Mouse (Mus musculus): Measurements from ENCODE around the gene Klk7. TPM values are rescaled to one million over a fixed set of nuclear protein-coding genes. Genes with fewer than 3 reads are reported as not detected.

Gene Klk7
- polyA plus RNA-seq (2014; fragmentation: Illumina TruSeq; extraction: RNeasy Lipid Tissue Mini Kit (QIAGEN cat#74804); ENCODE audit: low read depth, low replicate concordance): not detected

DNA sequence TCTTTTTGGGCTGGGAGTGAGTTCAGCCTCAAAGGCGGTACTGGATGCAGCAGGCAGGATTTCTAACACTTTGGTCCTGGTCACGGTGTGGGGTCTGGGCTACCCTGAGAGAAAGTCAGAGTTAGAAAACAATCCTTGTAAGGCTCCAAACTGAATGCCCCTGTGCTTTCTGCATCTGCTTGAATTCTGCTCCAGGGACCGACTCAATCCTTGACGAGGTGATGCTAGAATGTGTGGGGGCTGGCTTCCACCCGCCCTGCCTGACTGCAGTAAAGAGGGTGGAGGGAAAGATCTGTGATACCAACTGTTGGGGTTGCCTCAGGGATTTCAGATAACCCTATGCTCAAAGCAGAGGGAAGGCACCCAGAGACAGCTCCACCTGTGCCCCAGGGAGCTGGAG lies at the start of gene Klk7:
Klk7 (plus strand) TSS at position 301 of the 400 bp plus-strand sequence.

DNA sequence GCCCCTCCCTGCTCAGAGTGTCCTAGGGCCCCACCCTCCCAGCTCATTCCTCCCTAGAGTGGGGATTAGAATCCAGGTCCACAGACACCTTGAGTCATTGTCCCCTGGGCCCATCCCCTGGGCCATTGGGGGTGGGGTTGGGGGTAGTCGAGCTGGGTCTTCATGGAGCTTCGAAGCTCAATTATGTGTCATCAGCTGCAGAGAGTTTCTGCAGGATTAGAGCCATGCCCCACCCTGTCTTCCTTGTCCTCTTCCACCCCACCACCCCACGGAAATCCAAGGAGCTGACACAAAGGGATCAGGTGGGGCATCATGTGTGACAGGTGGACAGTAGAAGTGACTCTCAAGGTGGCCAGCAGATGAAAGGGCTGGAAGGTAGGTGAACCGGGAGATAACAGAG lies 42.5 kb upstream of the Klk7 start, which contains the start of gene Klk12:
Klk12 (plus strand) TSS at position 301 of the 400 bp plus-strand sequence.

DNA sequence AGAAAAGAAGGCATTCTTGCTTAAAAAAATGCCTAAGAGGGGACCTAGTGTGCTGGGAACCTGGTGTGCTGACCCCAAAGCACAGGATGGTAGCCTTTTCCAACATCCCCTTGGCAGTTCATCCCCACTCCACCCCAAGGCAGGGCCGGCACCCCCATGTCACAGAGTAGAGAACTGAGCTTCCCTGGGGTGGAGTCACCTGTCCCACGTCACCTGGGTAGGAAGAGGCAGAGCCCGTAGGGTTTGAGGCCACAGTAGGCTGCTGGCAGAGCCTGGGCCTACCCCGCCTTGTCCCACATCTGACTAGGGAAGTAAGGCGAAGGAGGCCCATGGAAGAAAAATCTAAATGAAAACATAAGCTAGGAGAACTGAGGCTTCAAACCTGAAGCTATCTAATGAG lies 36.7 kb upstream of the Klk7 start, which contains the start of gene Klk11:
Klk11 (plus strand) TSS at position 241 of the 400 bp plus-strand sequence.

DNA sequence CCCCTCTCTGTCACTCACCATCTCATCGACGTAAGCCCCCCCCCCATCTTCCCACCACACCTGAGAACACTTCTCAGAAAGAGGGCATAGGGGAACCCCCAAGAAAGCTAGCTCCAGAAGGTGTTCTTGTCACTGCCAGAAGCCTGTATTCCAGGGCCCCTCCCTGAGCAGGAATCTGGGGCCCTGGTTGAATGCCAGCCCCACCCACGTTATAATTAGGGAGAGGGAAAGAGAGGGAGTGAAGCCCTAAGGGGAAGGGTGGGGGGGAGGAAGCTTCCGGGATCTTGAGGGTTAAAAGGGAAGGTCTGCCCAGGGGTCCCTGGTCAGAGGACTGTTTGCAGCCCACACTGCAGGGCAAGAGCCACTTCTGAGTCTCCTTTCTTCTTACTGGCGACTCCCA lies 30.3 kb upstream of the Klk7 start, which contains the start of gene Klk10:
Klk10 (plus strand) TSS at position 290 of the 400 bp plus-strand sequence.

DNA sequence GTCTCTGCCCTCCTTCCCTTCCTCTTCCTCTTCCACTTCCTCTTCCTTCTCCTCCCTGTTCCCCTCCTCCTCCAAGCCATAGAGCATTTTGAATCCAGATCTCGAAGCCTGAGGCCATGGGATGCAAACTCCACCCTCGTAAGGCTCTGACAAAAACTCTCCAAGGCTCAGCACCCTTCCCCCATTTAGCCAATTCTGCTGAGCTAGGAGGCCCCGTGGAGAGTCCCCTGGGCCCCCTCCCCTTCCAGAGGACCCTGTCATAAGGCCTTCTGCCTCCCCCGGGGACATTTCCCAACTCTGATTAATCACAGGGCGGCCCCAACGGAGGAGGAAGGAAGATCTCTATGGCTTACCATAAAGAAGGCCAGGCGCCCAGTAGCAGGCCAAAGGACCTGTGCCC lies 19.5 kb upstream of the Klk7 start, which contains the start of gene Klk9:
Klk9 (plus strand) TSS at position 301 of the 400 bp plus-strand sequence.

DNA sequence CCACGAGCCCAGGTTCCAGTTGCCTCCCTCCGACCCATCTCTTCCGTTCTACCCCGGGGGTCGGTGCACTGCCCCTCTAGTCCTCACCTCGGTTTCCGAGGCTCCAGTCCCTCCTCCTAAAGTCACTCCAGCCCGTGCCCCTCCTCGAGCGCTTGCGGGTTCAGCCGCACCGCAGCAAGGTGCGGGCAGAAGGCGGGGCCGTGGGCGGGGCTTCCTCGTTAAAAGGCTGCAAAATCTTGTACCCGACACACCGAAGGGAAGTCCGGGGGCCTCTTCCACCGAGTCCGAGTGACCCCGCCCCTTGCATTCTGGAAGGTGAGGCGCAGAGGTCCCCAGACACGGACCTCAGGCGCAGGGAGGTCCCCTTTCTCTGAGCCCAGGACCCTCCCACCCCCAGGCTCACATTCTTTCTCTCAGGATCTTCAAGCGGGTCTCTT lies 13.7 kb upstream of the Klk7 start, which contains the start of gene Klk8:
Klk8 (plus strand) TSS at position 245 of the 437 bp plus-strand sequence.

DNA sequence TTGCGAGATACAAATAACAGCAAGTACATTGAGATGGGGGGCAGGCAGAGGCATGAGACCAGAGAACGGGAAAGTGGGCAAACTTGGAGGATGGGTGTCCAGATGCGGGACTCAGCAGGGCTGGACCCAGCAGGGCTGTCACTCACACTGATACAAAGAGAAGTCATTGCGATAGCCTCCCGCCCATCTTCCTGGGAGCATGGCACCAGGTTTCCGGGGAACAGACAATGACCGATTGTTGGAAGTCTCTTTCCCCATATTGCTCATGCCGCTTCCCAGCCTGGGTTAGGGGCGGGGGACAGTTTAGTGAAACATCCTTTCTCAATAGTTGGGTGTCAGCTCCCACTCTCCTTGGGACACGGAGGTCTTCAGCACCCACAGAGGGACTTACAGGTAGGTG lies 13.1 kb downstream of the Klk7 start, which contains the start of gene Klk6:
Klk6 (plus strand) TSS at position 301 of the 400 bp plus-strand sequence.

DNA sequence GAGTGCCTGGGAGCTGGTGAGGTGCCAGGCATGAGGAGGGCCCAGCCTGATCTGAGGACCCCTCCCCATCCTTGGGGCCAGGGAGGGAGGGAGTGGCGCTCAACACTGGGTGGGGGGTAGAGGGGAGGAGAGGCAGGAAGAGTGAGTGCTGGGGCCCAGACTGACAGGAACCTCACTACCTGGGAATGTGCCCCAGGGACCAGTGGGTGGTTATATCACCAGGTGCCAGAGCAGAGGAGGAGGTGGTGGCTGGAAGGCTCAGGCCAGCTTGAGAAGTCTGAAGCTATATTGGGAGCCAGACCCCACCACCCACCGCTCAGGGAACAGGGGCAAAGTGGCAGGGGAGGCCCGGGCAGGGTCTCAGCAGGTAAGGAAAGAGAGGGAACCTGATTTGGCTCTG lies 30.6 kb downstream of the Klk7 start, which contains the start of gene Klk5:
Klk5 (plus strand) TSS at position 271 of the 400 bp plus-strand sequence.

Other genes starting within 250 kb of the Klk7 start
- gene Zfp658, start 249.0 kb upstream of the Klk7 start, polyA plus RNA-seq (2014; fragmentation: Illumina TruSeq; extraction: RNeasy Lipid Tissue Mini Kit (QIAGEN cat#74804); ENCODE audit: low read depth, low replicate concordance): 1.6 TPM
- gene Zfp719, start 231.7 kb upstream of the Klk7 start, polyA plus RNA-seq (2014; fragmentation: Illumina TruSeq; extraction: RNeasy Lipid Tissue Mini Kit (QIAGEN cat#74804); ENCODE audit: low read depth, low replicate concordance): 13.8 TPM
- gene Zfp819, start 204.1 kb upstream of the Klk7 start, polyA plus RNA-seq (2014; fragmentation: Illumina TruSeq; extraction: RNeasy Lipid Tissue Mini Kit (QIAGEN cat#74804); ENCODE audit: low read depth, low replicate concordance): not detected
- gene Ceacam18, start 176.6 kb upstream of the Klk7 start, polyA plus RNA-seq (2014; fragmentation: Illumina TruSeq; extraction: RNeasy Lipid Tissue Mini Kit (QIAGEN cat#74804); ENCODE audit: low read depth, low replicate concordance): not detected
- 0.32 TPM for gene Siglece, start 151.1 kb upstream of the Klk7 start, polyA plus RNA-seq (2014; fragmentation: Illumina TruSeq; extraction: RNeasy Lipid Tissue Mini Kit (QIAGEN cat#74804); ENCODE audit: low read depth, low replicate concordance)
- 1.4 TPM for gene Ctu1, start 139.3 kb upstream of the Klk7 start, polyA plus RNA-seq (2014; fragmentation: Illumina TruSeq; extraction: RNeasy Lipid Tissue Mini Kit (QIAGEN cat#74804); ENCODE audit: low read depth, low replicate concordance)
- not detected for gene Klk14, start 120.9 kb upstream of the Klk7 start, polyA plus RNA-seq (2014; fragmentation: Illumina TruSeq; extraction: RNeasy Lipid Tissue Mini Kit (QIAGEN cat#74804); ENCODE audit: low read depth, low replicate concordance)
- not detected for gene Klk13, start 98.7 kb upstream of the Klk7 start, polyA plus RNA-seq (2014; fragmentation: Illumina TruSeq; extraction: RNeasy Lipid Tissue Mini Kit (QIAGEN cat#74804); ENCODE audit: low read depth, low replicate concordance)
- gene Klk12, start 42.4 kb upstream of the Klk7 start, polyA plus RNA-seq (2014; fragmentation: Illumina TruSeq; extraction: RNeasy Lipid Tissue Mini Kit (QIAGEN cat#74804); ENCODE audit: low read depth, low replicate concordance): not detected
- not detected for gene Klk11, start 36.7 kb upstream of the Klk7 start, polyA plus RNA-seq (2014; fragmentation: Illumina TruSeq; extraction: RNeasy Lipid Tissue Mini Kit (QIAGEN cat#74804); ENCODE audit: low read depth, low replicate concordance)
- gene Klk10, start 30.3 kb upstream of the Klk7 start, polyA plus RNA-seq (2014; fragmentation: Illumina TruSeq; extraction: RNeasy Lipid Tissue Mini Kit (QIAGEN cat#74804); ENCODE audit: low read depth, low replicate concordance): not detected
- gene Klk9, start 19.4 kb upstream of the Klk7 start, polyA plus RNA-seq (2014; fragmentation: Illumina TruSeq; extraction: RNeasy Lipid Tissue Mini Kit (QIAGEN cat#74804); ENCODE audit: low read depth, low replicate concordance): not detected
- not detected for gene Klk8, start 13.7 kb upstream of the Klk7 start, polyA plus RNA-seq (2014; fragmentation: Illumina TruSeq; extraction: RNeasy Lipid Tissue Mini Kit (QIAGEN cat#74804); ENCODE audit: low read depth, low replicate concordance)
- not detected for gene Klk6, start 13.2 kb downstream of the Klk7 start, polyA plus RNA-seq (2014; fragmentation: Illumina TruSeq; extraction: RNeasy Lipid Tissue Mini Kit (QIAGEN cat#74804); ENCODE audit: low read depth, low replicate concordance)
- gene Klk5, start 30.7 kb downstream of the Klk7 start, polyA plus RNA-seq (2014; fragmentation: Illumina TruSeq; extraction: RNeasy Lipid Tissue Mini Kit (QIAGEN cat#74804); ENCODE audit: low read depth, low replicate concordance): not detected
- gene Klk4, start 69.9 kb downstream of the Klk7 start, polyA plus RNA-seq (2014; fragmentation: Illumina TruSeq; extraction: RNeasy Lipid Tissue Mini Kit (QIAGEN cat#74804); ENCODE audit: low read depth, low replicate concordance): not detected
- gene Klk15, start 122.4 kb downstream of the Klk7 start, polyA plus RNA-seq (2014; fragmentation: Illumina TruSeq; extraction: RNeasy Lipid Tissue Mini Kit (QIAGEN cat#74804); ENCODE audit: low read depth, low replicate concordance): not detected
- 0.57 TPM for gene Klk1b8, start 139.4 kb downstream of the Klk7 start, polyA plus RNA-seq (2014; fragmentation: Illumina TruSeq; extraction: RNeasy Lipid Tissue Mini Kit (QIAGEN cat#74804); ENCODE audit: low read depth, low replicate concordance)
- not detected for gene Klk1b1, start 155.5 kb downstream of the Klk7 start, polyA plus RNA-seq (2014; fragmentation: Illumina TruSeq; extraction: RNeasy Lipid Tissue Mini Kit (QIAGEN cat#74804); ENCODE audit: low read depth, low replicate concordance)
- gene Klk1b9, start 164.8 kb downstream of the Klk7 start, polyA plus RNA-seq (2014; fragmentation: Illumina TruSeq; extraction: RNeasy Lipid Tissue Mini Kit (QIAGEN cat#74804); ENCODE audit: low read depth, low replicate concordance): 0.97 TPM
- gene Klk1b11, start 184.6 kb downstream of the Klk7 start, polyA plus RNA-seq (2014; fragmentation: Illumina TruSeq; extraction: RNeasy Lipid Tissue Mini Kit (QIAGEN cat#74804); ENCODE audit: low read depth, low replicate concordance): not detected
- not detected for gene Klk1b26, start 200.9 kb downstream of the Klk7 start, polyA plus RNA-seq (2014; fragmentation: Illumina TruSeq; extraction: RNeasy Lipid Tissue Mini Kit (QIAGEN cat#74804); ENCODE audit: low read depth, low replicate concordance)
- gene Klk1b27, start 241.0 kb downstream of the Klk7 start, polyA plus RNA-seq (2014; fragmentation: Illumina TruSeq; extraction: RNeasy Lipid Tissue Mini Kit (QIAGEN cat#74804); ENCODE audit: low read depth, low replicate concordance): 0.93 TPM